Mouse (Mus musculus) limb, embryonic 13.5 days (tissue): ENCODE results near the gene Bicral. TPM values are rescaled to one million over a fixed set of nuclear protein-coding genes. Genes with fewer than 3 reads are reported as not detected.
"Not testable (repeated sequence)": the region's sequence is repeated elsewhere in the genome, so short reads cannot be mapped to it uniquely, and the experiment has no call there.

Experiments used
- ATAC-seq: fragments of 200-750 bp; cut with Nextera tagmentation; 2 replicates; pipeline ENCODE4 v1.8.0; 2017; ENCODE audit warnings: low read depth, moderate number of reproducible peaks, moderate TSS enrichment; ENCODE audit not compliant: low FRiP score
- H3K27ac ChIP-seq: fragments of 300-500 bp; sonication (generic); 2 replicates; pipeline ENCODE4 v1.5.1; 2015; ENCODE audit warnings: inconsistent platforms, mild to moderate bottlenecking, moderate library complexity
- H3K27me3 ChIP-seq: fragments of 300-500 bp; sonication (generic); 2 replicates; pipeline ENCODE4 v1.6.1; 2015; ENCODE audit warnings: mild to moderate bottlenecking, inconsistent platforms
- H3K36me3 ChIP-seq: fragments of 300-500 bp; sonication (generic); 2 replicates; pipeline ENCODE4 v1.6.1; 2015; ENCODE audit warnings: inconsistent platforms, mild to moderate bottlenecking, moderate library complexity
- H3K4me1 ChIP-seq: fragments of 300-500 bp; sonication (generic); 2 replicates; pipeline ENCODE4 v1.6.1; 2015; ENCODE audit warnings: inconsistent platforms
- H3K4me2 ChIP-seq: fragments of 300-500 bp; sonication (generic); replicated peaks from 2 replicates; pipeline ENCODE4 v1.6.1; 2015; ENCODE audit warnings: inconsistent platforms, mild to moderate bottlenecking, moderate library complexity
- H3K4me3 ChIP-seq: fragments of 300-500 bp; sonication (generic); 2 replicates; pipeline ENCODE4 v1.5.1; 2015; ENCODE audit warnings: moderate library complexity, mild to moderate bottlenecking, inconsistent platforms
- H3K9ac ChIP-seq: fragments of 300-500 bp; sonication (generic); 2 replicates; pipeline ENCODE4 v1.6.1; 2015; ENCODE audit warnings: mild to moderate bottlenecking, inconsistent platforms
- H3K9me3 ChIP-seq: fragments of 300-500 bp; sonication (generic); 2 replicates; pipeline ENCODE4 v1.6.1; 2016; ENCODE audit warnings: inconsistent platforms
- WGBS: fragments of 180-500 bp; shearing (Covaris S2); methylation state at CpG from one replicate; pipeline ENCODE4 v1.1.7; 2015; 5-methylcytosine and 5-hydroxymethylcytosine counted together
- polyA plus RNA-seq: library from polyadenylated mRNA; unstranded; fragments of >200 nt; fragmentation: Nextera tagmentation; extraction: Ambion mirVana; gene quantifications from 2 replicates; pipeline ENCODE4 v1.2.1, GENCODE M21; 2015

Gene Bicral
- polyA plus RNA-seq, 1 experiment from 2014 or later, result 4.6 TPM

- Histone ChIP-seq H3K36me3 (0 out of 2 replicates have a peak, but pooled peaks cover 8% of the 10 kb centered on the region), H3K9me3 (no peaks in the 10 kb centered on the region), H3K4me1 (peaks cover 34% of the 10 kb centered on the region), H3K27ac (peak overlapping the region; percentile 29; the same call in 1 of the 2 replicates), H3K9ac (no peak overlapping the region), H3K4me2 (peak overlapping the region; percentile 73; the same call in 1 of the 2 replicates), H3K27me3 (no peaks in the 10 kb centered on the region), H3K4me3 (no peak overlapping the region)
- ATAC-seq, result no peak
- 80% methylated on average over 7 of the region's 7 CpGs for WGBS
Measured at GRCm38 (mm10) chr17:46854096-46854495, 4.2 kb downstream of the Bicral start.

- H3K27me3 ChIP-seq, result no peaks in the 10 kb centered on the region
- 44% methylated on average over 6 of the region's 6 CpGs for WGBS
- no peak overlapping the region for H3K9ac ChIP-seq
- 0 out of 2 replicates have a peak overlapping the region, but pooled peaks have one; percentile 19 for H3K4me2 ChIP-seq
- 0 out of 2 replicates have a peak, but pooled peaks cover 8% of the 10 kb centered on the region for H3K36me3 ChIP-seq
- no peaks in the 10 kb centered on the region for H3K9me3 ChIP-seq
- H3K4me3 ChIP-seq, result no peak overlapping the region
- no peak for ATAC-seq
- H3K4me1 ChIP-seq, result peaks cover 32% of the 10 kb centered on the region
- peak overlapping the region; percentile 44; the same call in 1 of the 2 replicates for H3K27ac ChIP-seq
Measured at GRCm38 (mm10) chr17:46853281-46853680, 5.0 kb downstream of the Bicral start.

GRCm38 (mm10) chr17:46852725-46853124 lies 5.6 kb downstream of the Bicral start:
- H3K9me3 ChIP-seq, result no peaks in the 10 kb centered on the region
- 0 out of 2 replicates have a peak overlapping the region, but pooled peaks have one; percentile 44 for H3K27ac ChIP-seq
- H3K27me3 ChIP-seq, result no peaks in the 10 kb centered on the region
- no peak overlapping the region for H3K4me2 ChIP-seq
- ATAC-seq, result no peak
- no peak overlapping the region for H3K4me3 ChIP-seq
- H3K36me3 ChIP-seq, result 0 out of 2 replicates have a peak, but pooled peaks cover 8% of the 10 kb centered on the region
- H3K4me1 ChIP-seq, result peaks cover 32% of the 10 kb centered on the region
- whole genome bisulfite sequencing, result 29% methylated on average over 6 of the region's 6 CpGs
- no peak overlapping the region for H3K9ac ChIP-seq

- Histone ChIP-seq H3K4me1 (peaks cover 10% of the 10 kb centered on the region; the same call in 1 of the 2 replicates), H3K9me3 (no peaks in the 10 kb centered on the region), H3K27ac (no peak overlapping the region), H3K4me2 (no peak overlapping the region), H3K9ac (no peak overlapping the region), H3K4me3 (no peak overlapping the region), H3K36me3 (peaks cover 9% of the 10 kb centered on the region; the same call in 1 of the 2 replicates), H3K27me3 (no peaks in the 10 kb centered on the region)
- 93% methylated on average over 7 of the region's 7 CpGs for WGBS
- ATAC-seq, result no peak
Measured at GRCm38 (mm10) chr17:46847206-46847605, 11.1 kb downstream of the Bicral start.

- H3K4me3 ChIP-seq, H3K9ac ChIP-seq, H3K27me3 ChIP-seq, H3K4me2 ChIP-seq, H3K27ac ChIP-seq, H3K9me3 ChIP-seq, ATAC-seq: not testable (repeated sequence)
- WGBS, result 94% methylated on average over 18 of the region's 18 CpGs
- Histone ChIP-seq H3K36me3 (peaks cover 10% of the 10 kb centered on the region), H3K4me1 (peaks cover 10% of the 10 kb centered on the region; the same call in 1 of the 2 replicates)
Measured at GRCm38 (mm10) chr17:46846573-46846972, 11.7 kb downstream of the Bicral start.

- Histone ChIP-seq H3K4me3 (no peak overlapping the region), H3K27ac (no peak overlapping the region), H3K9ac (no peak overlapping the region), H3K4me2 (no peak overlapping the region), H3K4me1 (peaks cover 10% of the 10 kb centered on the region; the same call in 1 of the 2 replicates), H3K9me3 (no peaks in the 10 kb centered on the region), H3K36me3 (peaks cover 12% of the 10 kb centered on the region), H3K27me3 (no peaks in the 10 kb centered on the region)
- WGBS, result 66% methylated on average over 12 of the region's 12 CpGs
- ATAC-seq, result no peak
Measured at GRCm38 (mm10) chr17:46845262-46845661, 13.0 kb downstream of the Bicral start.

GRCm38 (mm10) chr17:46844811-46845210 lies 13.5 kb downstream of the Bicral start:
- Histone ChIP-seq H3K9ac (no peak overlapping the region), H3K4me2 (no peak overlapping the region), H3K27ac (no peak overlapping the region), H3K4me1 (peaks cover 10% of the 10 kb centered on the region; the same call in 1 of the 2 replicates), H3K27me3 (no peaks in the 10 kb centered on the region), H3K4me3 (no peak overlapping the region), H3K9me3 (no peaks in the 10 kb centered on the region), H3K36me3 (peaks cover 12% of the 10 kb centered on the region)
- 21% methylated on average over 10 of the region's 10 CpGs for WGBS
- no peak for ATAC-seq

- Histone ChIP-seq H3K4me2 (no peak overlapping the region), H3K9me3 (no peaks in the 10 kb centered on the region), H3K4me1 (peaks cover 10% of the 10 kb centered on the region; the same call in 1 of the 2 replicates), H3K4me3 (no peak overlapping the region), H3K36me3 (peaks cover 12% of the 10 kb centered on the region), H3K27me3 (no peaks in the 10 kb centered on the region), H3K9ac (peak overlapping the region; percentile 8; the same call in 1 of the 2 replicates), H3K27ac (no peak overlapping the region)
- no peak for ATAC-seq
- WGBS, result 28% methylated on average over 7 of the region's 7 CpGs
Measured at GRCm38 (mm10) chr17:46843716-46844115, 14.6 kb downstream of the Bicral start.

- no peak overlapping the region for H3K9ac ChIP-seq
- 78% methylated on average over 2 of the region's 2 CpGs for WGBS
- ATAC-seq, result no peak
- H3K36me3 ChIP-seq, result peaks cover 12% of the 10 kb centered on the region
- H3K27ac ChIP-seq, result no peak overlapping the region
- no peaks in the 10 kb centered on the region for H3K27me3 ChIP-seq
- no peaks in the 10 kb centered on the region for H3K9me3 ChIP-seq
- no peak overlapping the region for H3K4me2 ChIP-seq
- no peak overlapping the region for H3K4me3 ChIP-seq
- H3K4me1 ChIP-seq, result peaks cover 10% of the 10 kb centered on the region; the same call in 1 of the 2 replicates
Measured at GRCm38 (mm10) chr17:46843022-46843421, 15.3 kb downstream of the Bicral start.

- 88% methylated on average over 10 of the region's 10 CpGs for WGBS
- Histone ChIP-seq H3K4me1 (peaks cover 10% of the 10 kb centered on the region; the same call in 1 of the 2 replicates), H3K27me3 (no peaks in the 10 kb centered on the region), H3K4me3 (no peak overlapping the region), H3K9ac (no peak overlapping the region), H3K36me3 (peaks cover 12% of the 10 kb centered on the region), H3K4me2 (no peak overlapping the region), H3K9me3 (no peaks in the 10 kb centered on the region), H3K27ac (no peak overlapping the region)
- ATAC-seq, result no peak
Measured at GRCm38 (mm10) chr17:46840304-46841010, 17.8 kb downstream of the Bicral start.

GRCm38 (mm10) chr17:46838396-46838920 lies 19.8 kb downstream of the Bicral start:
- no peak overlapping the region for H3K9ac ChIP-seq
- no peaks in the 10 kb centered on the region for H3K4me1 ChIP-seq
- H3K4me3 ChIP-seq, result no peak overlapping the region
- H3K27ac ChIP-seq, result no peak overlapping the region
- H3K27me3 ChIP-seq, result no peaks in the 10 kb centered on the region
- WGBS, result 67% methylated on average over 7 of the region's 7 CpGs
- H3K9me3 ChIP-seq, result no peaks in the 10 kb centered on the region
- no peak overlapping the region for H3K4me2 ChIP-seq
- ATAC-seq, result no peak
- H3K36me3 ChIP-seq, result peaks cover 5% of the 10 kb centered on the region

- no peaks in the 10 kb centered on the region for H3K27me3 ChIP-seq
- no peak overlapping the region for H3K9ac ChIP-seq
- WGBS, result 79% methylated on average over 2 of the region's 2 CpGs
- H3K9me3 ChIP-seq, result no peaks in the 10 kb centered on the region
- H3K36me3 ChIP-seq, result peaks cover 5% of the 10 kb centered on the region
- no peak overlapping the region for H3K4me2 ChIP-seq
- ATAC-seq, result no peak
- no peaks in the 10 kb centered on the region for H3K4me1 ChIP-seq
- H3K4me3 ChIP-seq, result no peak overlapping the region
- no peak overlapping the region for H3K27ac ChIP-seq
Measured at GRCm38 (mm10) chr17:46837897-46838296, 20.4 kb downstream of the Bicral start.
